ENCODE assay signal across 19 mouse cellular contexts in genomic region chr10:81645391-81645790, GRCm38 (mm10). TPM values are rescaled to one million over a fixed set of nuclear protein-coding genes. Genes with fewer than 3 reads are reported as not detected.
A peak's percentile ranks its signal among the peaks of the same experiment; 100 is the strongest.
DNase-seq lines count a peak whose midpoint lies in the region; ATAC-seq and TF ChIP-seq lines count a peak whose summit lies in the region.
"Had no signal": no experiment of that assay in that cellular context is flagged by ENCODE, and none has a peak within 500 bp of the region (broad histone marks: within the 10 kb centered on the region; RNA-seq: fewer than 3 reads in every experiment).

No protein-coding gene starts in this region.

- no peak overlapping the region for H3K4me2 ChIP-seq in forebrain, embryonic 11.5 days (ENCODE audit: low read depth, low read length, severe bottlenecking)
- no peak overlapping the region for H3K4me2 ChIP-seq in forebrain, embryonic 13.5 days
- H3K4me2 ChIP-seq: embryonic facial prominence, embryonic 15.5 days; forebrain, embryonic 12.5 days; heart, embryonic 12.5 days; hindbrain, embryonic 15.5 days had no signal

- H3K27me3 ChIP-seq in forebrain, embryonic 11.5 days (ENCODE audit: control insufficient read depth, insufficient read depth, low read length): no peaks in the 10 kb centered on the region
- H3K27me3 ChIP-seq in forebrain, embryonic 13.5 days: no peaks in the 10 kb centered on the region
- 0 out of 2 replicates have a peak, but pooled peaks cover 3% of the 10 kb centered on the region for H3K27me3 ChIP-seq in E14TG2a.4 (ENCODE audit: insufficient read depth, low read length)
- H3K27me3 ChIP-seq: embryonic facial prominence, embryonic 15.5 days; heart, embryonic 12.5 days had no signal

- no peak overlapping the region for H3K27ac ChIP-seq in forebrain, embryonic 11.5 days (ENCODE audit: low read depth, low read length)
- no peak overlapping the region for H3K27ac ChIP-seq in forebrain, embryonic 13.5 days
- H3K27ac ChIP-seq: embryonic facial prominence, embryonic 15.5 days; forebrain, embryonic 12.5 days; hindbrain, embryonic 15.5 days had no signal

- 84% methylated on average over 4 of the region's 4 CpGs for WGBS in forebrain, embryonic 11.5 days
- 89% methylated on average over 4 of the region's 4 CpGs for WGBS in forebrain, embryonic 13.5 days

- DNase-seq in cerebellum, adult 11-12 months: peak; percentile 28
- no peak for DNase-seq in cerebellum, adult 11 months
- peak; percentile 35 for DNase-seq in forebrain, embryonic 11.5 days (ENCODE audit: low spot score)
- peak; percentile 2 for DNase-seq in testis, postnatal 14 days (ENCODE audit: low spot score)
- DNase-seq in testis, postnatal 10 days (ENCODE audit: low spot score): no peak
- DNase-seq: B cell, adult 2 months; embryo, embryonic 11 days; forebrain, postnatal 0 days; gastrocnemius, postnatal 14 days; heart, postnatal 36 days had no signal

- H3K9ac ChIP-seq in forebrain, embryonic 11.5 days (ENCODE audit: low read length): no peak overlapping the region
- H3K9ac ChIP-seq in forebrain, embryonic 13.5 days: no peak overlapping the region
- H3K9ac ChIP-seq: embryonic facial prominence, embryonic 15.5 days; forebrain, embryonic 12.5 days; forebrain, postnatal 0 days; heart, embryonic 12.5 days; hindbrain, embryonic 15.5 days had no signal

- no peak overlapping the region for H3K4me3 ChIP-seq in forebrain, embryonic 11.5 days (ENCODE audit: low read depth, low read length)
- H3K4me3 ChIP-seq in forebrain, embryonic 13.5 days: no peak overlapping the region
- H3K4me3 ChIP-seq in E14TG2a.4 (replicated peaks; ENCODE audit: low read length): peak overlapping the region; percentile 89; the same call in 1 of the 2 replicates
- H3K4me3 ChIP-seq: embryonic facial prominence, embryonic 15.5 days; erythroblast, embryonic 14.5 days; forebrain, embryonic 12.5 days; heart, embryonic 12.5 days; hindbrain, embryonic 15.5 days had no signal

- peaks cover 8% of the 10 kb centered on the region for H3K4me1 ChIP-seq in forebrain, embryonic 11.5 days (replicated peaks; ENCODE audit: control insufficient read depth, insufficient read depth, low read length)
- H3K4me1 ChIP-seq in forebrain, embryonic 13.5 days: peaks cover 32% of the 10 kb centered on the region
- H3K4me1 ChIP-seq in E14TG2a.4 (replicated peaks; ENCODE audit: low read depth, low read length): peaks cover 53% of the 10 kb centered on the region

- no peaks in the 10 kb centered on the region for H3K9me3 ChIP-seq in forebrain, embryonic 11.5 days (ENCODE audit: control insufficient read depth, low read length)
- H3K9me3 ChIP-seq in forebrain, embryonic 13.5 days (replicated peaks): no peaks in the 10 kb centered on the region
- H3K9me3 ChIP-seq in E14TG2a.4 (ENCODE audit: low read length): no peaks in the 10 kb centered on the region
- H3K9me3 ChIP-seq: embryonic facial prominence, embryonic 15.5 days; forebrain, embryonic 12.5 days; hindbrain, embryonic 15.5 days had no signal

- no peak for TF ChIP-seq CTCF in E14TG2a.4 (conservative IDR thresholded peaks at IDR 0.05; ENCODE audit: low read length)

- no peak for ATAC-seq in forebrain, embryonic 11.5 days (replicated peaks; ENCODE audit: low FRiP score)
- ATAC-seq in forebrain, embryonic 13.5 days: no peak
- ATAC-seq: CD4-positive, CD25-positive, alpha-beta regulatory T cell, adult 4 months; forebrain, postnatal 0 days; intestine, embryonic 16.5 days had no signal

- no peaks in the 10 kb centered on the region for H3K36me3 ChIP-seq in forebrain, embryonic 11.5 days (ENCODE audit: control insufficient read depth, insufficient read depth, low read length)
- H3K36me3 ChIP-seq in forebrain, embryonic 13.5 days (ENCODE audit: poor library complexity, severe bottlenecking): no peaks in the 10 kb centered on the region
- H3K36me3 ChIP-seq in E14TG2a.4 (ENCODE audit: insufficient read depth, low read length): peaks cover 28% of the 10 kb centered on the region
- H3K36me3 ChIP-seq: embryonic facial prominence, embryonic 15.5 days; forebrain, embryonic 12.5 days; hindbrain, embryonic 15.5 days had no signal

RNA-seq across cellular contexts. Expression of gene Gm10778, which starts 3.5 kb away (rescaled TPM):
- 5.0 and 5.2 TPM in 2 replicates for polyA plus RNA-seq in forebrain, embryonic 11.5 days (2014; fragmentation: Nextera tagmentation; extraction: Ambion mirVana)
- polyA plus RNA-seq in forebrain, embryonic 13.5 days (2015; fragmentation: Nextera tagmentation; extraction: Ambion mirVana): 5.4 and 5.6 TPM in 2 replicates

RNA-seq across cellular contexts. Expression of gene Ankrd24, which starts 17.1 kb away (rescaled TPM):
- polyA plus RNA-seq in forebrain, embryonic 11.5 days (2014; fragmentation: Nextera tagmentation; extraction: Ambion mirVana): 3.9 and 4.1 TPM in 2 replicates
- 6.4 and 6.9 TPM in 2 replicates for polyA plus RNA-seq in forebrain, embryonic 13.5 days (2015; fragmentation: Nextera tagmentation; extraction: Ambion mirVana)

RNA-seq across cellular contexts. Expression of gene Sirt6, which starts 17.8 kb away (rescaled TPM):
- polyA plus RNA-seq in forebrain, embryonic 11.5 days (2014; fragmentation: Nextera tagmentation; extraction: Ambion mirVana): 45.0 and 45.5 TPM in 2 replicates
- 56.6 and 65.3 TPM in 2 replicates for polyA plus RNA-seq in forebrain, embryonic 13.5 days (2015; fragmentation: Nextera tagmentation; extraction: Ambion mirVana)

RNA-seq across cellular contexts. Expression of gene BC025920, which starts 39.3 kb away (rescaled TPM):
- 1.6 and 2.1 TPM in 2 replicates for polyA plus RNA-seq in forebrain, embryonic 11.5 days (2014; fragmentation: Nextera tagmentation; extraction: Ambion mirVana)
- 2.0 and 3.7 TPM in 2 replicates for polyA plus RNA-seq in forebrain, embryonic 13.5 days (2015; fragmentation: Nextera tagmentation; extraction: Ambion mirVana)

RNA-seq across cellular contexts. Expression of gene Tle6, which starts 44.5 kb away (rescaled TPM):
- polyA plus RNA-seq in forebrain, embryonic 11.5 days (2014; fragmentation: Nextera tagmentation; extraction: Ambion mirVana): 3.9 and 7.7 TPM in 2 replicates
- polyA plus RNA-seq in forebrain, embryonic 13.5 days (2015; fragmentation: Nextera tagmentation; extraction: Ambion mirVana): 1.8 and 4.1 TPM in 2 replicates

Comparison
In these comparisons a context has a peak if more than half of its experiments do, and no peak if none do; other contexts are left out.
1. DNase-seq: peak in cerebellum, adult 11-12 months (single experiment), forebrain, embryonic 11.5 days (single experiment) and testis, postnatal 14 days (single experiment); none in cerebellum, adult 11 months (single experiment) and testis, postnatal 10 days (single experiment).